Mouse (Mus musculus): ENCODE data around the gene Olfr847. TPM values are rescaled to one million over a fixed set of nuclear protein-coding genes. Genes with fewer than 3 reads are reported as not detected.

The Olfr847 gene
- not detected in 2 replicates for total RNA-seq (2017)

- ATAC-seq (replicated peaks; ENCODE audit: low read depth, poor library complexity, severe bottlenecking) = no peak
Measured at GRCm38 (mm10) chr9:19378569-19378968, at the start of gene Olfr847. Gene Olfr847, minus strand, starts transcription at chr9:19378669.

GRCm38 (mm10) chr9:19363905-19364304 lies 14.6 kb downstream of the Olfr847 start, which contains the start of gene Olfr846:
Gene Olfr846, minus strand, starts transcription at chr9:19364005.
- no peak for ATAC-seq (replicated peaks; ENCODE audit: low read depth, poor library complexity, severe bottlenecking)

GRCm38 (mm10) chr9:19336157-19336556 lies 42.3 kb downstream of the Olfr847 start, which contains the start of gene Olfr845:
Gene Olfr845, plus strand, starts transcription at chr9:19336457.
- ATAC-seq (replicated peaks; ENCODE audit: low read depth, poor library complexity, severe bottlenecking) = no peak

Other genes starting within 250 kb of the Olfr847 start
- gene Olfr837, start 242.4 kb downstream of the Olfr847 start, total RNA-seq (2017) = not detected in 2 replicates
- gene Olfr839-ps1, start 201.4 kb downstream of the Olfr847 start, total RNA-seq (2017) = not detected in 2 replicates
- gene Olfr843, start 126.7 kb downstream of the Olfr847 start, total RNA-seq (2017) = not detected in 2 replicates
- gene Olfr844, start 62.3 kb downstream of the Olfr847 start, total RNA-seq (2017) = not detected in 2 replicates
- gene Olfr845, start 42.2 kb downstream of the Olfr847 start, total RNA-seq (2017) = not detected in 2 replicates
- gene Olfr846, start 14.7 kb downstream of the Olfr847 start, total RNA-seq (2017) = not detected in 2 replicates
- gene Olfr849, start 61.6 kb upstream of the Olfr847 start, total RNA-seq (2017) = not detected in 2 replicates
- not detected in 2 replicates for gene Olfr850, start 99.6 kb upstream of the Olfr847 start, total RNA-seq (2017)
- not detected in 2 replicates for gene Olfr851, start 114.6 kb upstream of the Olfr847 start, total RNA-seq (2017)
- not detected in 2 replicates for gene Olfr853, start 162.4 kb upstream of the Olfr847 start, total RNA-seq (2017)
- not detected in 2 replicates for gene Olfr854, start 188.7 kb upstream of the Olfr847 start, total RNA-seq (2017)
- not detected in 2 replicates for gene Olfr855, start 203.9 kb upstream of the Olfr847 start, total RNA-seq (2017)
- gene Zfp317, start 243.4 kb upstream of the Olfr847 start, total RNA-seq (2017) = 31.8 and 32.1 TPM in 2 replicates

Measured in common myeloid progenitor, adult 5-6 weeks (primary cell).